Mouse (Mus musculus) forebrain, embryonic 16.5 days (tissue): ENCODE data around the gene Slc25a48. TPM values are rescaled to one million over a fixed set of nuclear protein-coding genes. Genes with fewer than 3 reads are reported as not detected.
A peak's percentile ranks its signal among the peaks of the same experiment; 100 is the strongest.

Source experiments
- ATAC-seq: fragments of 200-750 bp; cut with Nextera tagmentation; 2 replicates; pipeline ENCODE4 v1.8.0; 2017; ENCODE audit warnings: mild to moderate bottlenecking, moderate library complexity
- H3K27ac ChIP-seq: fragments of 300-500 bp; sonication (generic); 2 replicates; pipeline ENCODE4 v1.5.1; 2014; ENCODE audit warnings: low read length, control low read depth
- H3K27me3 ChIP-seq: fragments of 300-500 bp; sonication (generic); replicated peaks from 2 replicates; pipeline ENCODE4 v1.6.1; 2014; ENCODE audit warnings: low read length; ENCODE audit not compliant: control insufficient read depth, insufficient read depth
- H3K36me3 ChIP-seq: fragments of 300-500 bp; sonication (generic); 2 replicates; pipeline ENCODE4 v1.6.1; 2014; ENCODE audit not compliant: control insufficient read depth, insufficient read depth
- H3K4me1 ChIP-seq: fragments of 300-500 bp; sonication (generic); replicated peaks from 2 replicates; pipeline ENCODE4 v1.6.1; 2014; ENCODE audit warnings: low read length; ENCODE audit not compliant: control insufficient read depth, insufficient read depth
- H3K4me2 ChIP-seq: fragments of 300-500 bp; sonication (generic); 2 replicates; pipeline ENCODE4 v1.6.1; 2014; ENCODE audit warnings: mild to moderate bottlenecking, low read length, control low read depth
- H3K4me3 ChIP-seq: fragments of 300-500 bp; sonication (generic); replicated peaks from 2 replicates; pipeline ENCODE4 v1.5.1; 2014; ENCODE audit warnings: mild to moderate bottlenecking, low read length, control low read depth
- H3K9ac ChIP-seq: fragments of 300-500 bp; sonication (generic); replicated peaks from 2 replicates; pipeline ENCODE4 v1.6.1; 2014; ENCODE audit warnings: low read depth, low read length, control low read depth
- H3K9me3 ChIP-seq: fragments of 300-500 bp; sonication (generic); 2 replicates; pipeline ENCODE4 v1.6.1; 2016; ENCODE audit warnings: low read length; ENCODE audit not compliant: control insufficient read depth
- WGBS: fragments of 180-500 bp; shearing (Covaris S2); extraction: QIAGEN DNeasy Blood & Tissue Kit; methylation state at CpG from one replicate; pipeline ENCODE4 v1.1.7; 2014; 5-methylcytosine and 5-hydroxymethylcytosine counted together
- polyA plus RNA-seq: library from polyadenylated mRNA; unstranded; fragments of >200 nt; fragmentation: Nextera tagmentation; extraction: Ambion mirVana; gene quantifications from 2 replicates; pipeline ENCODE4 v1.2.1, GENCODE M21; 2015

The Slc25a48 gene
- polyA plus RNA-seq = not detected in 2 replicates

DNA sequence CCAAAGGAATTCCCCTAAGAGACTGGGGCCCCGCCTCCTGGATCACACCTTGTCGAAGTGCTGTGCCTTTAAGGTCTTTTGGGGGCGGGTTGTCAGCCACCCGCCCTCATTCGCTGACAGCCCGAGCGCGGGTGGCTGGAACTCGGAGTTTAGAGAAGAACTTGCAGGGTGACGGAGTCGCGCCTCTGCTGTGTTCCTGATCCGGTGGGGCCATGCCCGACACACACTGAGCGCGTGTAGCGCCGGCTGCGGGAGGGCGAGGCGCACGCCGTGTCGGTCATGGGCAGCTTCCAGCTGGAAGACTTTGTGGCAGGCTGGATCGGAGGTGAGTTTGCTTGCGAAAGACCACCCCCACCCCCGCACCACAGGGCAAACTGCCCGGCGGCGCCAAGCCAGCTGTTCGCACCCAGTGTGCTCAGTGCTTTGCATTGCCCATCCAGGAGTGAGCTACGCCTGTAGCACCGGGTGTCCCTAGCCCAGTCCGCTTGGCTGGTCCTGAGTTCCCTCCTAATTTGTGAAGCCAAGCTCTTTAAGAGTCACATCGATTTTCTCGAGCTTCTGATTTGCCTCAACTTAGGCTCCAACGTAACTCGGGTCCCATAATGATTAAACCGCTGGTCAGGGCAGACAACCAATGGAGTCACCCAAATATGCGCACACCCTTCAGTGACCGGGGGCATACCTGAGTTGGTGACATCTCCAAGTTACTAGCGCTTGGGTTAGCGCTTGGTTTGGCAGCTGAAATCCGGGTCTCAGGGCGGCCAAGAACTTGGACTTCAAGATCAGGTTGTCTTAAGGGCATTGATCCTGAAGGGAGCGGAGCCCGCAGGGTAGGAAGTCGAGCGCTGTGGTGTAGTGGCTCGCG, at the start of gene Slc25a48:
Slc25a48 (plus strand) TSS at position 145 of the 865 bp plus-strand sequence.
- Histone ChIP-seq H3K27me3 (peaks cover 47% of the 10 kb centered on the region), H3K4me1 (peaks cover 25% of the 10 kb centered on the region), H3K27ac (no peak within 1 kb of the TSS), H3K4me2 (peak within 1 kb of the TSS; percentile 45), H3K9me3 (no peaks in the 10 kb centered on the region), H3K36me3 (no peaks in the 10 kb centered on the region), H3K9ac (no peak within 1 kb of the TSS), H3K4me3 (peak within 1 kb of the TSS; percentile 21)
- no peak for ATAC-seq
- 4% methylated on average over 51 of the region's 51 CpGs for WGBS

- Histone ChIP-seq H3K4me2 (no peak overlapping the region), H3K27me3 (no peaks in the 10 kb centered on the region), H3K9ac (no peak overlapping the region), H3K9me3 (no peaks in the 10 kb centered on the region), H3K4me1 (no peaks in the 10 kb centered on the region), H3K27ac (no peak overlapping the region), H3K36me3 (no peaks in the 10 kb centered on the region), H3K4me3 (no peak overlapping the region)
- ATAC-seq = no peak
- WGBS = 50% methylated on average over 5 of the region's 5 CpGs
Measured at GRCm38 (mm10) chr13:56397572-56397971, 40.6 kb upstream of the Slc25a48 start.

DNA sequence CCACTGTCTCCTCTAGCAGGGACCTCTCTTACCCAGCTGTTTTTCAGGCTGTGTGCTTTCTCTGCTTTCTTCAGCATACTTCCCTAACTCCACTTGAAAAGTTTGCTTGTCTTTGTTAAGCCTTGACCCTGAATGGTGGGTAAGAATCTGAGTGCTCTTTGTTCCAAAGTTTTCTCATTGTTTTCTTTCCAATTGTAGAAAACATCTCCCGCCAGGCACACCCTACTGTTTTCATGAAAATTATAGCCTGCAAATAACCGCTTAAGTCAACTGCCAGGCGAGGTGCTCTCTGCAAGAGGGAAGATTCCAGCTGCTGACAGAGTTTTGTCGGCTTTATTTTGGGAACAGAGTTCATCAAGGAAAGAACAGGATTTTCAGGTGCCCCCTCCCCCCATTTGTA, 37.0 kb upstream of the Slc25a48 start:
- Histone ChIP-seq H3K27ac (no peak overlapping the region), H3K36me3 (no peaks in the 10 kb centered on the region), H3K4me3 (no peak overlapping the region), H3K4me1 (no peaks in the 10 kb centered on the region), H3K27me3 (no peaks in the 10 kb centered on the region), H3K9ac (no peak overlapping the region), H3K9me3 (no peaks in the 10 kb centered on the region), H3K4me2 (no peak overlapping the region)
- ATAC-seq = no peak
- WGBS = 40% methylated on average over 4 of the region's 4 CpGs

DNA sequence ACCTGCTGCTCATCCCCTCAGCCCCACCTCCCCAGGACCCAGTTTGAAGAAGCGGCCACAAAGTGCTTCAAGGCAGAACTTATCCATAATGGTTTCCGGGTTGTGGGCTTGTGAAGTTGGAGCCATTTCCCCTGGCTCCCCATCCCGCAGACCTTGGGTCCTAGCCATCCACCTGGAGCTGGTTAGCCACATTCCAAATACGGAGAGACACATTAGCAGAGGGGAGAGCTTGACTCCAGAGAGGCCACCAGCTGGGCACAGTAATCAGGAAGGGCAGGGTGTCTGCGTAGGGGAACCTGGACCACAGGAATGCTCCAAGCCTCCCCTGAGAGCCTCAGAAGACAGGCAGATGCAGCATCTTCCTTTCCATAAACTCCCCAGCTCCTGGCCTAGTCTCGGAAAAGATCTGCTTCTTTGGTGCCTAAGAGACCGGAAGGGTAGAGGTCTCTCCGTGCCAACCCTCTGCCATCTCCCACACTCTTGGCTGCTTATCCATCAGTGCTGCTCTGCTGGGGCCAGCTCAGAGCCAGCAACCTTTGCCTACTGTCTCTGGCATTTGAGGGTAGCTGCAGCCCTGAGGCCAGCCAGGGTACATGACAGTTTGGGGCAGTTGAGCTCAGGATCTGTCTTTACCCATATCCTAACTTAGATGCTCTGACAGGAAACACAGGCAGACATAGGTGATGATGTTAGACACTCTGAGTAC, 34.6 kb upstream of the Slc25a48 start:
- Histone ChIP-seq H3K4me2 (no peak overlapping the region), H3K27ac (no peak overlapping the region), H3K9me3 (no peaks in the 10 kb centered on the region), H3K4me1 (no peaks in the 10 kb centered on the region), H3K27me3 (no peaks in the 10 kb centered on the region), H3K4me3 (no peak overlapping the region), H3K9ac (no peak overlapping the region), H3K36me3 (no peaks in the 10 kb centered on the region)
- no peak for ATAC-seq
- WGBS = 83% methylated on average over 8 of the region's 8 CpGs

GRCm38 (mm10) chr13:56404511-56405140, 33.5 kb upstream of the Slc25a48 start:
- no peak overlapping the region for H3K4me3 ChIP-seq
- H3K4me1 ChIP-seq = no peaks in the 10 kb centered on the region
- H3K27me3 ChIP-seq = no peaks in the 10 kb centered on the region
- no peak for ATAC-seq
- no peak overlapping the region for H3K9ac ChIP-seq
- H3K9me3 ChIP-seq = no peaks in the 10 kb centered on the region
- H3K27ac ChIP-seq = no peak overlapping the region
- H3K36me3 ChIP-seq = no peaks in the 10 kb centered on the region
- no peak overlapping the region for H3K4me2 ChIP-seq
- WGBS = 78% methylated on average over 6 of the region's 6 CpGs

DNA sequence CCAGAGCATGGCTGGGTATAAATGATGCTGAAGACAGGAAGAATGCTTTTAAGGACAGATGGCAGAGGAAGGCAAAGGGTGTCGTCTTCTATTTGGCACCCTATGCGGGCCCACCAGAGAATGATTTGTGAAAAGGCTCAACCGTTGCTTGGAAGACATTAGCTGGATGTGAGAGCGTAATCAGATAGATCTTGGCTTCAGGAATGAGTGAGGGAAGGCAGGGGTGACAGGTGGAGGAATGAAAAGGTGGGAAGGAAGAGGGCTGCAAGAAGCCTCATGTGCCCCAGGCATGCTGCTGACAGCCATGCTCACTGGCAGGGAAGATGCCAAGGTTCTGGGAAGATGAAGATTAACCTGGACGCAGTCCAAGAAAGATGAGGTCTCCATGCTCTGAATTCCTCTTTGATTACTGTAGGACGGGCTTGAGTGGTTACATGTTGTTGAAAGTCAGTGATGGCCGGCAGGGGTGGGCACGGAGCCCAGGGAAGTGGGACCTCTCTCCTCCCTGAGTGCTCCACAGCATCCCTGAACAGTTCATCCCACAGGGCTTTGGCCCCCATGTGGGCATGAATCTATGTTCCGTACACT, 25.8 kb upstream of the Slc25a48 start:
- Histone ChIP-seq H3K4me1 (peaks cover 4% of the 10 kb centered on the region), H3K4me3 (no peak overlapping the region), H3K9me3 (peaks cover 2% of the 10 kb centered on the region), H3K36me3 (no peaks in the 10 kb centered on the region), H3K27ac (no peak overlapping the region), H3K9ac (no peak overlapping the region), H3K27me3 (no peaks in the 10 kb centered on the region), H3K4me2 (no peak overlapping the region)
- 55% methylated on average over 9 of the region's 9 CpGs for WGBS
- 0 out of 2 replicates have a peak, but pooled peaks have one; percentile 8 for ATAC-seq

DNA sequence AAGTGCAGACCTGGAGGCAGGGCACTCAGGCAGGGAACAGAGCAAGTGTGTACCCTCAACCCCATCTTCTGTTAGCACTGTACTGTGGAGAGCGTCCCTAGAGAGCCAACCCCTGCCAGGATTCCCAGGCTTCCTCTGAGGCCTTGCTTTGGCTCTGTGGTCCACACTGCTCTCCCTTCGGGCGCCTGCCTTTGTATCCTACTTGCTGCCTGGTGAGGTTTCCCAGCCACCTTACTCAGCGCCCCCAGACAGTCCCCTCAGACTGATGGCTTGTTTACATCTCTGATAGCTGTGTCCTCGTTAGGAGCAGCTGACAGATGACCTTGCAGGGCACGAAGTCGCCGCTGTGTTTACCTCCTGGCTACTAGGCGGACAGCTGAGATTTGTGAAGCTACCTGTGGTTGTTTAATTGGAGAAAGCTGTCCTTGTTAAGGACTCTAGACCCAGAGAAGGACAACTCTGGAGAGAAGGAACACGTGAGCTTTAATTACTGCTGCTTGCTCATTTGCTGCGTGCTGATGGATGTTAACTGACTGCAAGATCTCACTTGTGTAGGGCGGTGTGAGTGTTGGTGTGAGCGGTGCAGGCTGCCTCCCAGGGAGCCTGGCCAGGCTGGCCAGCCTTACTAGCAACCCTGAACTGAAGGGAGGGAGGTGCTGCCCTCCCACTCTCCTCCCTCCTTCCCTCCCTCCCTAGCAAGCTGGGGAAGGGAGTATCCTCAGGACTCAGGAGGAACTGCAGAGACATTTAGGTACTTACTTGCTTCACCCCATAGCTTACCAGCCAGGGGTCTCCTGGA, 19.3 kb upstream of the Slc25a48 start:
- Histone ChIP-seq H3K9me3 (peaks cover 2% of the 10 kb centered on the region), H3K27ac (no peak overlapping the region), H3K27me3 (no peaks in the 10 kb centered on the region; the same call in 1 of the 2 replicates), H3K4me1 (0 out of 2 replicates have a peak, but pooled peaks cover 4% of the 10 kb centered on the region), H3K9ac (no peak overlapping the region), H3K4me3 (no peak overlapping the region), H3K36me3 (no peaks in the 10 kb centered on the region), H3K4me2 (no peak overlapping the region)
- WGBS = 49% methylated on average over 13 of the region's 13 CpGs
- no peak for ATAC-seq

DNA sequence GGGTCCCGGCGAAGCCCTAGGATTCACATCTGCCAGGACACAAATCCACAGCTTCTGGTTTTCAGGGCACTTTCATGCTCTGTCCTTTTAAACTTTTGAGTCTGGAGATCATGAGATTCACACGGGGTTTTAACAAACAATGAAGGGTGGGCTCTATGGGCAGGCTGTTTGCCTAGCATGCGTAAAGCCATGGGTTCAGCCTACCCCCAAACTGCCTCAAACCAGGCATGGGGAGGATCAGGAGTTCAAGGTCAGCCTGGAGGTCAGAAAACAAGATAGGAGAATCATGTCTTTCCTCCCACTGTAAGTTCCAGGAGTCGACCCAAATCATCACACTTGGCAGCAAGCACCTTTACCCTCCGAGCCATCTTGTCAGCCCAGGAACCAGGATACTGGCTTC, 18.6 kb upstream of the Slc25a48 start:
- Histone ChIP-seq H3K4me2 (no peak overlapping the region), H3K27ac (no peak overlapping the region), H3K36me3 (no peaks in the 10 kb centered on the region), H3K4me1 (0 out of 2 replicates have a peak, but pooled peaks cover 4% of the 10 kb centered on the region), H3K27me3 (no peaks in the 10 kb centered on the region; the same call in 1 of the 2 replicates), H3K9ac (no peak overlapping the region), H3K9me3 (no peaks in the 10 kb centered on the region), H3K4me3 (no peak overlapping the region)
- ATAC-seq = no peak
- 77% methylated on average over 6 of the region's 6 CpGs for WGBS
